Mouse (Mus musculus) embryonic facial prominence, embryonic 13.5 days (tissue): Measurements from ENCODE around the gene Dvl1. TPM values are rescaled to one million over a fixed set of nuclear protein-coding genes. Genes with fewer than 3 reads are reported as not detected.

Experiments used
- ATAC-seq: fragments of 200-750 bp; cut with Nextera tagmentation; 2 replicates; pipeline ENCODE4 v1.8.0; 2017; ENCODE audit warnings: low read depth; ENCODE audit not compliant: insufficient number of reproducible peaks, insufficient read depth, low FRiP score, low TSS enrichment
- H3K27ac ChIP-seq: fragments of 300-500 bp; sonication (generic); 2 replicates; pipeline ENCODE4 v1.5.1; 2015; ENCODE audit warnings: moderate library complexity, mild to moderate bottlenecking, inconsistent platforms
- H3K27me3 ChIP-seq: fragments of 300-500 bp; sonication (generic); 2 replicates; pipeline ENCODE4 v1.6.1; 2015; ENCODE audit warnings: mild to moderate bottlenecking, inconsistent platforms
- H3K36me3 ChIP-seq: fragments of 300-500 bp; sonication (generic); 2 replicates; pipeline ENCODE4 v1.6.1; 2015; ENCODE audit warnings: mild to moderate bottlenecking, inconsistent platforms
- H3K4me1 ChIP-seq: fragments of 300-500 bp; sonication (generic); 2 replicates; pipeline ENCODE4 v1.6.1; 2015; ENCODE audit warnings: inconsistent platforms
- H3K4me2 ChIP-seq: fragments of 300-500 bp; sonication (generic); 2 replicates; pipeline ENCODE4 v1.6.1; 2015; ENCODE audit warnings: moderate library complexity, mild to moderate bottlenecking, inconsistent platforms
- H3K4me3 ChIP-seq: fragments of 300-500 bp; sonication (generic); 2 replicates; pipeline ENCODE4 v1.5.1; 2015; ENCODE audit warnings: mild to moderate bottlenecking, inconsistent platforms
- H3K9ac ChIP-seq: fragments of 300-500 bp; sonication (generic); 2 replicates; pipeline ENCODE4 v1.6.1; 2015; ENCODE audit warnings: mild to moderate bottlenecking, inconsistent platforms
- H3K9me3 ChIP-seq: fragments of 300-500 bp; sonication (generic); 2 replicates; pipeline ENCODE4 v1.6.1; 2016; ENCODE audit warnings: inconsistent platforms
- WGBS: fragments of 180-500 bp; shearing (Covaris S2); methylation state at CpG from one replicate; pipeline ENCODE4 v1.1.7; 2015; ENCODE audit warnings: mixed read lengths; 5-methylcytosine and 5-hydroxymethylcytosine counted together
- polyA plus RNA-seq: library from polyadenylated mRNA; unstranded; fragments of >200 nt; fragmentation: Nextera tagmentation; extraction: Ambion mirVana; gene quantifications from 2 replicates; pipeline ENCODE4 v1.2.1, GENCODE M21; 2015

Dvl1 gene
- polyA plus RNA-seq, 1 experiment from 2014 or later = 4.0 TPM

- peaks cover 20% of the 10 kb centered on the region for H3K36me3 ChIP-seq
- ATAC-seq = peak; percentile 75
- peak overlapping the region; percentile 94 for H3K4me2 ChIP-seq
- WGBS = under 1% methylated on average over 32 of the region's 32 CpGs
- peaks cover 38% of the 10 kb centered on the region for H3K4me1 ChIP-seq
- peak overlapping the region; percentile 86 for H3K27ac ChIP-seq
- H3K9me3 ChIP-seq = no peaks in the 10 kb centered on the region
- H3K9ac ChIP-seq = peak overlapping the region; percentile 75
- H3K4me3 ChIP-seq = peak overlapping the region; percentile 56
- peaks cover 6% of the 10 kb centered on the region; the same call in 1 of the 2 replicates for H3K27me3 ChIP-seq
Measured at GRCm38 (mm10) chr4:155841003-155841454, 6.2 kb upstream of the Dvl1 start.

- Histone ChIP-seq H3K4me2 (peak overlapping the region; percentile 94), H3K4me1 (peaks cover 41% of the 10 kb centered on the region), H3K9ac (0 out of 2 replicates have a peak overlapping the region, but pooled peaks have one; percentile 75), H3K4me3 (peak overlapping the region; percentile 56), H3K9me3 (no peaks in the 10 kb centered on the region), H3K36me3 (peaks cover 20% of the 10 kb centered on the region), H3K27me3 (peaks cover 6% of the 10 kb centered on the region; the same call in 1 of the 2 replicates), H3K27ac (no peak overlapping the region)
- 38% methylated on average over 38 of the region's 38 CpGs for WGBS
- no peak for ATAC-seq
Measured at GRCm38 (mm10) chr4:155841651-155842270, 5.4 kb upstream of the Dvl1 start.

- Histone ChIP-seq H3K9me3 (no peaks in the 10 kb centered on the region), H3K27me3 (peaks cover 6% of the 10 kb centered on the region; the same call in 1 of the 2 replicates), H3K4me3 (no peak overlapping the region), H3K36me3 (peaks cover 20% of the 10 kb centered on the region), H3K27ac (no peak overlapping the region), H3K4me1 (peaks cover 44% of the 10 kb centered on the region), H3K4me2 (no peak overlapping the region), H3K9ac (no peak overlapping the region)
- ATAC-seq = no peak
- WGBS = 89% methylated on average over 5 of the region's 5 CpGs
Measured at GRCm38 (mm10) chr4:155843231-155843630, 4.0 kb upstream of the Dvl1 start.

- Histone ChIP-seq H3K4me3 (peak overlapping the region; percentile 81), H3K9me3 (no peaks in the 10 kb centered on the region), H3K36me3 (peaks cover 10% of the 10 kb centered on the region), H3K27me3 (no peaks in the 10 kb centered on the region), H3K4me2 (peak overlapping the region; percentile 89), H3K9ac (peak overlapping the region; percentile 88), H3K27ac (no peak overlapping the region), H3K4me1 (peaks cover 27% of the 10 kb centered on the region)
- 0 out of 2 replicates have a peak, but pooled peaks have one; percentile 22 for ATAC-seq
- WGBS = 2% methylated on average over 56 of the region's 69 CpGs
Measured at GRCm38 (mm10) chr4:155847591-155848352, 570 bp downstream of the Dvl1 start.

GRCm38 (mm10) chr4:155848434-155849095, 1.4 kb downstream of the Dvl1 start:
- Histone ChIP-seq H3K9me3 (no peaks in the 10 kb centered on the region), H3K4me1 (peaks cover 27% of the 10 kb centered on the region), H3K27me3 (no peaks in the 10 kb centered on the region), H3K9ac (peak overlapping the region; percentile 88), H3K27ac (no peak overlapping the region), H3K4me3 (peak overlapping the region; percentile 81), H3K4me2 (peak overlapping the region; percentile 89), H3K36me3 (peaks cover 4% of the 10 kb centered on the region)
- ATAC-seq = no peak
- WGBS = 54% methylated on average over 7 of the region's 7 CpGs

GRCm38 (mm10) chr4:155849391-155849790, 2.2 kb downstream of the Dvl1 start:
- Histone ChIP-seq H3K27me3 (no peaks in the 10 kb centered on the region), H3K4me2 (peak overlapping the region; percentile 89; the same call in 1 of the 2 replicates), H3K4me1 (peaks cover 27% of the 10 kb centered on the region), H3K9ac (no peak overlapping the region), H3K4me3 (no peak overlapping the region), H3K9me3 (no peaks in the 10 kb centered on the region), H3K36me3 (peaks cover 10% of the 10 kb centered on the region), H3K27ac (no peak overlapping the region)
- 87% methylated on average over 2 of the region's 2 CpGs for WGBS
- ATAC-seq = no peak

- H3K27me3 ChIP-seq = no peaks in the 10 kb centered on the region
- H3K36me3 ChIP-seq = peaks cover 15% of the 10 kb centered on the region
- peaks cover 27% of the 10 kb centered on the region for H3K4me1 ChIP-seq
- no peak overlapping the region for H3K4me2 ChIP-seq
- H3K9me3 ChIP-seq = no peaks in the 10 kb centered on the region
- no peak for ATAC-seq
- 91% methylated on average over 3 of the region's 3 CpGs for WGBS
- H3K4me3 ChIP-seq = no peak overlapping the region
- H3K9ac ChIP-seq = no peak overlapping the region
- H3K27ac ChIP-seq = no peak overlapping the region
Measured at GRCm38 (mm10) chr4:155849792-155850451, 2.7 kb downstream of the Dvl1 start.

- no peak overlapping the region for H3K4me3 ChIP-seq
- no peaks in the 10 kb centered on the region for H3K27me3 ChIP-seq
- no peak overlapping the region for H3K9ac ChIP-seq
- WGBS = 88% methylated on average over 3 of the region's 3 CpGs
- H3K36me3 ChIP-seq = peaks cover 30% of the 10 kb centered on the region
- H3K4me2 ChIP-seq = no peak overlapping the region
- peaks cover 27% of the 10 kb centered on the region for H3K4me1 ChIP-seq
- H3K9me3 ChIP-seq = no peaks in the 10 kb centered on the region
- ATAC-seq = no peak
- H3K27ac ChIP-seq = no peak overlapping the region
Measured at GRCm38 (mm10) chr4:155851368-155851767, 4.2 kb downstream of the Dvl1 start.

- H3K4me1 ChIP-seq = peaks cover 21% of the 10 kb centered on the region
- H3K4me2 ChIP-seq = no peak overlapping the region
- ATAC-seq = no peak
- peaks cover 36% of the 10 kb centered on the region for H3K36me3 ChIP-seq
- no peaks in the 10 kb centered on the region for H3K27me3 ChIP-seq
- H3K9ac ChIP-seq = no peak overlapping the region
- 63% methylated on average over 2 of the region's 2 CpGs for WGBS
- no peak overlapping the region for H3K27ac ChIP-seq
- H3K4me3 ChIP-seq = no peak overlapping the region
- no peaks in the 10 kb centered on the region for H3K9me3 ChIP-seq
Measured at GRCm38 (mm10) chr4:155851951-155852411, 4.8 kb downstream of the Dvl1 start.

GRCm38 (mm10) chr4:155853421-155853820, 6.2 kb downstream of the Dvl1 start:
- H3K27ac ChIP-seq = no peak overlapping the region
- peaks cover 13% of the 10 kb centered on the region for H3K4me1 ChIP-seq
- H3K4me2 ChIP-seq = no peak overlapping the region
- peaks cover 50% of the 10 kb centered on the region for H3K36me3 ChIP-seq
- H3K27me3 ChIP-seq = no peaks in the 10 kb centered on the region
- no peak overlapping the region for H3K4me3 ChIP-seq
- WGBS = 92% methylated on average over 9 of the region's 9 CpGs
- no peaks in the 10 kb centered on the region for H3K9me3 ChIP-seq
- H3K9ac ChIP-seq = no peak overlapping the region
- ATAC-seq = no peak

- H3K36me3 ChIP-seq = peaks cover 61% of the 10 kb centered on the region
Measured at GRCm38 (mm10) chr4:155854991-155855390, 7.8 kb downstream of the Dvl1 start.

More at GRCm38 (mm10) chr4:155854991-155855390, 7.8 kb downstream of the Dvl1 start:
- no peak overlapping the region for H3K9ac ChIP-seq
- H3K27me3 ChIP-seq = no peaks in the 10 kb centered on the region
- no peaks in the 10 kb centered on the region for H3K9me3 ChIP-seq
- no peak overlapping the region for H3K4me3 ChIP-seq
- no peaks in the 10 kb centered on the region for H3K4me1 ChIP-seq
- no peak overlapping the region for H3K27ac ChIP-seq
- no peak for ATAC-seq
- no peak overlapping the region for H3K4me2 ChIP-seq
- WGBS = 95% methylated on average over 12 of the region's 12 CpGs
